In genomic region chr3:30294433-30294832, GRCm38 (mm10) we compare ENCODE assay signal across 28 mouse cellular contexts.
A peak's percentile ranks its signal among the peaks of the same experiment; 100 is the strongest.
DNase-seq lines count a peak whose midpoint lies in the region; ATAC-seq and TF ChIP-seq lines count a peak whose summit lies in the region.
"Had no signal": no experiment of that assay in that cellular context is flagged by ENCODE, and none has a peak within 500 bp of the region (broad histone marks: within the 10 kb centered on the region; RNA-seq: fewer than 3 reads in every experiment).

No protein-coding gene starts in this region.

- no peak overlapping the region for H3K9ac ChIP-seq in forebrain, embryonic 14.5 days (ENCODE audit: low read length)
- no peak overlapping the region for H3K9ac ChIP-seq in forebrain, embryonic 13.5 days
- H3K9ac ChIP-seq in forebrain, postnatal 0 days: no peak overlapping the region
- no peak overlapping the region for H3K9ac ChIP-seq in forebrain, embryonic 12.5 days
- H3K9ac ChIP-seq: embryonic facial prominence, embryonic 12.5 days; embryonic facial prominence, embryonic 15.5 days; heart, embryonic 13.5 days; hindbrain, embryonic 14.5 days had no signal

- no peaks in the 10 kb centered on the region for H3K4me1 ChIP-seq in forebrain, embryonic 14.5 days (ENCODE audit: control insufficient read depth, insufficient read depth, low read length)
- H3K4me1 ChIP-seq in forebrain, embryonic 13.5 days: no peaks in the 10 kb centered on the region; the same call in 1 of the 2 replicates
- no peaks in the 10 kb centered on the region for H3K4me1 ChIP-seq in forebrain, postnatal 0 days (ENCODE audit: insufficient read depth)
- 0 out of 2 replicates have a peak, but pooled peaks cover 6% of the 10 kb centered on the region for H3K4me1 ChIP-seq in forebrain, embryonic 12.5 days
- H3K4me1 ChIP-seq: embryonic facial prominence, embryonic 12.5 days; embryonic facial prominence, embryonic 15.5 days; heart, embryonic 10.5 days had no signal

- H3K79me2 ChIP-seq in myocyte (ENCODE audit: control insufficient read depth, insufficient read depth): no peaks in the 10 kb centered on the region

- TF ChIP-seq POLR2A in myocyte (IDR thresholded peaks at IDR 0.05; ENCODE audit: insufficient read length, low read depth): no peak

- no peak overlapping the region for H3K27ac ChIP-seq in forebrain, embryonic 14.5 days (ENCODE audit: low read depth, low read length)
- no peak overlapping the region for H3K27ac ChIP-seq in forebrain, embryonic 13.5 days
- H3K27ac ChIP-seq in forebrain, postnatal 0 days (ENCODE audit: low read depth, low read length): no peak overlapping the region
- H3K27ac ChIP-seq in forebrain, embryonic 12.5 days: no peak overlapping the region
- H3K27ac ChIP-seq: embryonic facial prominence, embryonic 12.5 days; embryonic facial prominence, embryonic 15.5 days; heart, adult 2 months; heart, embryonic 10.5 days; heart, embryonic 13.5 days; hindbrain, embryonic 14.5 days; hindbrain, postnatal 0 days had no signal

- H3K9me3 ChIP-seq in forebrain, embryonic 14.5 days (replicated peaks; ENCODE audit: control insufficient read depth, low read length): no peaks in the 10 kb centered on the region
- no peaks in the 10 kb centered on the region for H3K9me3 ChIP-seq in forebrain, embryonic 13.5 days (replicated peaks)
- no peaks in the 10 kb centered on the region for H3K9me3 ChIP-seq in forebrain, postnatal 0 days (ENCODE audit: low read length)
- H3K9me3 ChIP-seq in forebrain, embryonic 12.5 days: no peaks in the 10 kb centered on the region
- H3K9me3 ChIP-seq: embryonic facial prominence, embryonic 12.5 days; embryonic facial prominence, embryonic 15.5 days; heart, embryonic 10.5 days; heart, embryonic 13.5 days had no signal

- H3ac ChIP-seq in myocyte (ENCODE audit: control insufficient read depth, insufficient read length): no peak overlapping the region

- ATAC-seq in forebrain, embryonic 14.5 days: no peak
- no peak; the same call in 1 of the 2 replicates for ATAC-seq in forebrain, embryonic 13.5 days
- ATAC-seq in forebrain, postnatal 0 days: peak; percentile 58; the same call in 1 of the 2 replicates
- no peak for ATAC-seq in forebrain, embryonic 12.5 days (ENCODE audit: low FRiP score)
- ATAC-seq: CD4-positive, CD25-positive, alpha-beta regulatory T cell, adult 4 months; hindbrain, postnatal 0 days; inflammation-experienced regulatory T-cells, adult 6 months; intestine, embryonic 16.5 days had no signal

- H3K4me2 ChIP-seq in forebrain, embryonic 14.5 days (ENCODE audit: low read length): no peak overlapping the region
- H3K4me2 ChIP-seq in forebrain, embryonic 13.5 days: no peak overlapping the region
- H3K4me2 ChIP-seq in forebrain, postnatal 0 days (ENCODE audit: low read depth): no peak overlapping the region
- H3K4me2 ChIP-seq in forebrain, embryonic 12.5 days: no peak overlapping the region
- no peak overlapping the region for H3K4me2 ChIP-seq in myocyte (ENCODE audit: low read depth)
- H3K4me2 ChIP-seq: embryonic facial prominence, embryonic 12.5 days; embryonic facial prominence, embryonic 15.5 days; heart, embryonic 13.5 days; hindbrain, embryonic 14.5 days had no signal

- H3K4me3 ChIP-seq in forebrain, embryonic 14.5 days (ENCODE audit: low read depth, low read length): no peak overlapping the region
- H3K4me3 ChIP-seq in forebrain, embryonic 13.5 days: no peak overlapping the region
- no peak overlapping the region for H3K4me3 ChIP-seq in forebrain, postnatal 0 days (ENCODE audit: low read depth, low read length)
- no peak overlapping the region for H3K4me3 ChIP-seq in forebrain, embryonic 12.5 days (replicated peaks)
- H3K4me3 ChIP-seq in myocyte: no peak overlapping the region
- H3K4me3 ChIP-seq: embryonic facial prominence, embryonic 12.5 days; embryonic facial prominence, embryonic 15.5 days; heart, adult 2 months; heart, embryonic 10.5 days; heart, embryonic 13.5 days had no signal

- TF ChIP-seq CTCF in forebrain, postnatal 0 days (IDR thresholded peaks at IDR 0.05; ENCODE audit: low read depth): no peak

- WGBS in forebrain, embryonic 14.5 days: 84% methylated on average over 5 of the region's 5 CpGs
- 89% methylated on average over 5 of the region's 5 CpGs for WGBS in forebrain, embryonic 13.5 days
- 70% methylated on average over 5 of the region's 5 CpGs for WGBS in forebrain, postnatal 0 days
- WGBS in forebrain, embryonic 12.5 days: 93% methylated on average over 5 of the region's 5 CpGs

- peak; percentile 44 for DNase-seq in forebrain, embryonic 14.5 days (ENCODE audit: low spot score)
- no peak for DNase-seq in forebrain, postnatal 0 days
- DNase-seq in layer of hippocampus, adult 9-11 months: peak; percentile 4
- DNase-seq in layer of hippocampus, adult 8-10 months (ENCODE audit: low spot score in 2 of 2): no peak
- DNase-seq in thymus, postnatal 36 days: no peak
- DNase-seq: adrenal gland, adult 2 months; adrenal gland, postnatal 14 days; B cell, adult 2 months; cerebellum, adult 18-20 months; cerebellum, adult 9-11 months; cerebellum, postnatal 25 days; gastrocnemius, postnatal 10 days; gastrocnemius, postnatal 36 days; heart, adult 2 months; heart, postnatal 14 days; heart, postnatal 4 days had no signal

- no peaks in the 10 kb centered on the region for H3K27me3 ChIP-seq in forebrain, embryonic 14.5 days (replicated peaks; ENCODE audit: control insufficient read depth, insufficient read depth, low read length)
- H3K27me3 ChIP-seq in forebrain, embryonic 13.5 days: no peaks in the 10 kb centered on the region
- H3K27me3 ChIP-seq in forebrain, postnatal 0 days (ENCODE audit: insufficient read depth, low read length): no peaks in the 10 kb centered on the region
- no peaks in the 10 kb centered on the region for H3K27me3 ChIP-seq in forebrain, embryonic 12.5 days
- H3K27me3 ChIP-seq in myocyte (ENCODE audit: control insufficient read depth, insufficient read depth, insufficient read length): no peaks in the 10 kb centered on the region
- H3K27me3 ChIP-seq: embryonic facial prominence, embryonic 12.5 days; embryonic facial prominence, embryonic 15.5 days; heart, embryonic 13.5 days had no signal

- no peaks in the 10 kb centered on the region for H3K36me3 ChIP-seq in forebrain, embryonic 14.5 days (ENCODE audit: control insufficient read depth, insufficient read depth, low read length)
- no peaks in the 10 kb centered on the region for H3K36me3 ChIP-seq in forebrain, embryonic 13.5 days (ENCODE audit: poor library complexity, severe bottlenecking)
- H3K36me3 ChIP-seq in forebrain, postnatal 0 days (ENCODE audit: insufficient read depth): no peaks in the 10 kb centered on the region
- H3K36me3 ChIP-seq in forebrain, embryonic 12.5 days (replicated peaks): no peaks in the 10 kb centered on the region
- no peaks in the 10 kb centered on the region for H3K36me3 ChIP-seq in myocyte (ENCODE audit: control insufficient read depth, insufficient read depth)
- H3K36me3 ChIP-seq: embryonic facial prominence, embryonic 12.5 days; embryonic facial prominence, embryonic 15.5 days; heart, embryonic 10.5 days; heart, embryonic 13.5 days had no signal

TF ChIP-seq in myocyte, 11 proteins besides CTCF, POLR2A, EP300 and RAD21:
- no peak for TF ChIP-seq USF1 (IDR thresholded peaks at IDR 0.05; ENCODE audit: low read depth)
- no peak for TF ChIP-seq TCF3 (IDR thresholded peaks at IDR 0.05; ENCODE audit: insufficient read length, low read depth)
- TF ChIP-seq CEBPB (IDR thresholded peaks at IDR 0.05; ENCODE audit: insufficient read depth, poor library complexity, severe bottlenecking): peak; percentile 70

Comparison
In these comparisons a context has a peak if more than half of its experiments do, and no peak if none do; other contexts are left out.
1. DNase-seq: peak in forebrain, embryonic 14.5 days (single experiment) and layer of hippocampus, adult 9-11 months (single experiment); none in forebrain, postnatal 0 days (single experiment), layer of hippocampus, adult 8-10 months (0 of 2) and thymus, postnatal 36 days (0 of 2).